In genomic region chr7:4996003-4996895, GRCm38 (mm10) we compare ENCODE assay signal across 8 mouse cellular contexts. TPM values are rescaled to one million over a fixed set of nuclear protein-coding genes. Genes with fewer than 3 reads are reported as not detected.
A peak's percentile ranks its signal among the peaks of the same experiment; 100 is the strongest.
DNase-seq lines count a peak whose midpoint lies in the region; ATAC-seq and TF ChIP-seq lines count a peak whose summit lies in the region.

Zfp579 (minus strand) TSS chr7:4996158.

- peak within 1 kb of the TSS; percentile 68 for H3K4me3 ChIP-seq in forebrain, embryonic 12.5 days (replicated peaks)
- H3K4me3 ChIP-seq in heart, embryonic 16.5 days (ENCODE audit: low read length), result peak within 1 kb of the TSS; percentile 70
- H3K4me3 ChIP-seq in liver, embryonic 15.5 days (replicated peaks), result peak within 1 kb of the TSS; percentile 56
- H3K4me3 ChIP-seq in neural tube, embryonic 12.5 days, result peak within 1 kb of the TSS; percentile 65
- peak within 1 kb of the TSS; percentile 89 for H3K4me3 ChIP-seq in testis, adult 2 months (ENCODE audit: control insufficient read depth, low read depth, low read length)

- DNase-seq in CD8-positive naive resting alpha-beta T cell, adult 2 months (ENCODE audit: low read depth in 2 of 2, low spot score in 2 of 2), result peak; percentile 60 to 78
- DNase-seq in brain, embryonic 14.5 days (ENCODE audit: low read depth), result peak; percentile 97
- peak; percentile 93 to 95 for DNase-seq in kidney, postnatal 25 days

- TF ChIP-seq CTCF in brain, embryonic 14.5 days (IDR thresholded peaks at IDR 0.05; ENCODE audit: borderline replicate concordance, extremely low read depth, insufficient read depth, insufficient read length), result no peak
- no peak for TF ChIP-seq CTCF in testis, adult 2 months (IDR thresholded peaks at IDR 0.05; ENCODE audit: control insufficient read depth, insufficient read depth, insufficient replicate concordance, low read depth, low read length)

- H3K9ac ChIP-seq in forebrain, embryonic 12.5 days, result peak within 1 kb of the TSS; percentile 90
- H3K9ac ChIP-seq in heart, embryonic 16.5 days (ENCODE audit: low read length), result peak within 1 kb of the TSS; percentile 83
- H3K9ac ChIP-seq in liver, embryonic 15.5 days, result peak within 1 kb of the TSS; percentile 36; the same call in 1 of the 2 replicates
- peak within 1 kb of the TSS; percentile 83 for H3K9ac ChIP-seq in neural tube, embryonic 12.5 days

- H3K9me3 ChIP-seq in forebrain, embryonic 12.5 days, result peaks cover 13% of the 10 kb centered on the region; the same call in 1 of the 2 replicates
- H3K9me3 ChIP-seq in heart, embryonic 16.5 days (replicated peaks; ENCODE audit: control insufficient read depth, low read length), result 0 out of 2 replicates have a peak, but pooled peaks cover 5% of the 10 kb centered on the region
- H3K9me3 ChIP-seq in liver, embryonic 15.5 days (replicated peaks), result no peaks in the 10 kb centered on the region
- H3K9me3 ChIP-seq in neural tube, embryonic 12.5 days, result 0 out of 2 replicates have a peak, but pooled peaks cover 6% of the 10 kb centered on the region

- ATAC-seq in forebrain, embryonic 12.5 days (ENCODE audit: low FRiP score), result peak; percentile 90
- ATAC-seq in heart, embryonic 16.5 days (replicated peaks; ENCODE audit: extremely low read depth, insufficient read depth, low FRiP score), result peak; percentile 75
- ATAC-seq in liver, embryonic 15.5 days (ENCODE audit: insufficient read depth), result peak; percentile 73
- ATAC-seq in neural tube, embryonic 12.5 days (ENCODE audit: low FRiP score, low read depth), result peak; percentile 84

- peak within 1 kb of the TSS; percentile 82 for H3K4me2 ChIP-seq in forebrain, embryonic 12.5 days
- peak within 1 kb of the TSS; percentile 78 for H3K4me2 ChIP-seq in heart, embryonic 16.5 days (ENCODE audit: low read depth, low read length)
- peak within 1 kb of the TSS; percentile 60 for H3K4me2 ChIP-seq in liver, embryonic 15.5 days
- peak within 1 kb of the TSS; percentile 89 for H3K4me2 ChIP-seq in neural tube, embryonic 12.5 days (replicated peaks)

- H3K27me3 ChIP-seq in forebrain, embryonic 12.5 days, result peaks cover 25% of the 10 kb centered on the region
- H3K27me3 ChIP-seq in heart, embryonic 16.5 days (ENCODE audit: control insufficient read depth, insufficient read depth, low read length), result peaks cover 12% of the 10 kb centered on the region
- H3K27me3 ChIP-seq in liver, embryonic 15.5 days, result peaks cover 39% of the 10 kb centered on the region
- peaks cover 22% of the 10 kb centered on the region for H3K27me3 ChIP-seq in neural tube, embryonic 12.5 days (replicated peaks)
- H3K27me3 ChIP-seq in testis, adult 2 months (ENCODE audit: control insufficient read depth, insufficient read depth, low read length), result no peaks in the 10 kb centered on the region

- peak; percentile 77; the same call in 1 of the 2 replicates for TF ChIP-seq POLR2A in brain, embryonic 14.5 days (IDR thresholded peaks at IDR 0.05; ENCODE audit: borderline replicate concordance, extremely low read depth, insufficient read depth, insufficient read length, poor library complexity, severe bottlenecking)
- TF ChIP-seq POLR2A in testis, adult 2 months (IDR thresholded peaks at IDR 0.05; ENCODE audit: control insufficient read depth, low read depth, low read length), result no peak

- peaks cover 30% of the 10 kb centered on the region for H3K36me3 ChIP-seq in forebrain, embryonic 12.5 days (replicated peaks)
- peaks cover 18% of the 10 kb centered on the region for H3K36me3 ChIP-seq in heart, embryonic 16.5 days (ENCODE audit: control insufficient read depth, insufficient read depth)
- H3K36me3 ChIP-seq in liver, embryonic 15.5 days (replicated peaks), result no peaks in the 10 kb centered on the region; the same call in 1 of the 2 replicates
- H3K36me3 ChIP-seq in neural tube, embryonic 12.5 days, result peaks cover 27% of the 10 kb centered on the region
- H3K36me3 ChIP-seq in testis, adult 2 months (ENCODE audit: control insufficient read depth, insufficient read depth, low read length), result no peaks in the 10 kb centered on the region

- peak within 1 kb of the TSS; percentile 79 for H3K27ac ChIP-seq in forebrain, embryonic 12.5 days
- peak within 1 kb of the TSS; percentile 74 for H3K27ac ChIP-seq in heart, embryonic 16.5 days (ENCODE audit: low read length)
- H3K27ac ChIP-seq in liver, embryonic 15.5 days (replicated peaks), result no peak within 1 kb of the TSS
- H3K27ac ChIP-seq in neural tube, embryonic 12.5 days, result peak within 1 kb of the TSS; percentile 46; the same call in 1 of the 2 replicates
- H3K27ac ChIP-seq in testis, adult 2 months (ENCODE audit: control insufficient read depth, insufficient read depth, low read depth, low read length), result peak within 1 kb of the TSS; percentile 1; the same call in 1 of the 2 replicates

- 5% methylated on average over 22 of the region's 26 CpGs for WGBS in forebrain, embryonic 12.5 days
- 5% methylated on average over 17 of the region's 26 CpGs for WGBS in heart, embryonic 16.5 days
- 6% methylated on average over 16 of the region's 26 CpGs for WGBS in liver, embryonic 15.5 days (ENCODE audit: insufficient replicate concordance)
- WGBS in neural tube, embryonic 12.5 days, result 5% methylated on average over 16 of the region's 26 CpGs

- H3K4me1 ChIP-seq in forebrain, embryonic 12.5 days, result peaks cover 36% of the 10 kb centered on the region
- H3K4me1 ChIP-seq in heart, embryonic 16.5 days (ENCODE audit: control insufficient read depth, insufficient read depth, low read length), result peaks cover 14% of the 10 kb centered on the region
- no peaks in the 10 kb centered on the region for H3K4me1 ChIP-seq in liver, embryonic 15.5 days (replicated peaks)
- H3K4me1 ChIP-seq in neural tube, embryonic 12.5 days, result peaks cover 33% of the 10 kb centered on the region
- peaks cover 20% of the 10 kb centered on the region for H3K4me1 ChIP-seq in testis, adult 2 months (ENCODE audit: control insufficient read depth, insufficient read depth, low read length)

RNA-seq across cellular contexts. Expression of gene Zfp579, which starts in this region (rescaled TPM):
- 168 and 190 TPM in 2 replicates for polyA plus RNA-seq in brain, embryonic 14.5 days (2012; rRNA removed)
- polyA plus RNA-seq in forebrain, embryonic 12.5 days (2016; fragmentation: Nextera tagmentation; extraction: Ambion mirVana), result 55.9 and 56.9 TPM in 2 replicates
- polyA plus RNA-seq in heart, embryonic 16.5 days (2015; fragmentation: Nextera tagmentation; extraction: Ambion mirVana), result 25.8 and 31.3 TPM in 2 replicates
- 3.3 and 4.6 TPM in 2 replicates for polyA plus RNA-seq in liver, embryonic 15.5 days (2015; fragmentation: Nextera tagmentation; extraction: Ambion mirVana)
- 52.4 and 57.5 TPM in 2 replicates for polyA plus RNA-seq in neural tube, embryonic 12.5 days (2016; fragmentation: Nextera tagmentation; extraction: Ambion mirVana)
- polyA plus RNA-seq in testis, adult 2 months (2012; rRNA removed), result 7.6 and 9.1 TPM in 2 replicates

Comparison
In these comparisons a context has a peak if more than half of its experiments do, and no peak if none do; other contexts are left out.
1. H3K9ac ChIP-seq: peak in every context shown above with its lines; median percentile 90 in forebrain, embryonic 12.5 days; 83 in heart, embryonic 16.5 days; 83 in neural tube, embryonic 12.5 days; 36 in liver, embryonic 15.5 days.